Mouse (Mus musculus) cortical plate, adult 2 months (tissue): ENCODE measurements around the gene Tmem260.

Experiments
- CTCF ChIP-seq: fragments of 200-500 bp; IDR thresholded peaks from 2 replicates; pipeline ENCODE4 v1.5.1; 2011; ENCODE audit warnings: mild to moderate bottlenecking, control low read depth, low read length; ENCODE audit not compliant: insufficient read depth; ENCODE audit errors: extremely low read depth
- POLR2A ChIP-seq: fragments of 200-500 bp; IDR thresholded peaks from 2 replicates; pipeline ENCODE4 v1.6.1; 2011; ENCODE audit warnings: mild to moderate bottlenecking, low read length, control low read depth; ENCODE audit not compliant: insufficient read depth; ENCODE audit errors: extremely low read depth

- no peak for TF ChIP-seq CTCF
- no peak for TF ChIP-seq POLR2A
These were observed 120.7 kb downstream of the Tmem260 start for GRCm38 (mm10) chr14:48566596-48566995.
